Mouse (Mus musculus) duodenum, adult 2 months (tissue): ENCODE measurements around the gene Pafah1b2. TPM values are rescaled to one million over a fixed set of nuclear protein-coding genes. Genes with fewer than 3 reads are reported as not detected.

ENCODE experiments used
- polyA plus RNA-seq: library from polyadenylated mRNA; depleted of rRNA; stranded (reverse); fragments of >200 nt; gene quantifications from 2 replicates; pipeline ENCODE4 v1.2.3, GENCODE M21; 2012; ENCODE audit warnings: low replicate concordance; rRNA removed

Pafah1b2 gene
- 11.5 and 19.1 TPM in 2 replicates for polyA plus RNA-seq

DNA sequence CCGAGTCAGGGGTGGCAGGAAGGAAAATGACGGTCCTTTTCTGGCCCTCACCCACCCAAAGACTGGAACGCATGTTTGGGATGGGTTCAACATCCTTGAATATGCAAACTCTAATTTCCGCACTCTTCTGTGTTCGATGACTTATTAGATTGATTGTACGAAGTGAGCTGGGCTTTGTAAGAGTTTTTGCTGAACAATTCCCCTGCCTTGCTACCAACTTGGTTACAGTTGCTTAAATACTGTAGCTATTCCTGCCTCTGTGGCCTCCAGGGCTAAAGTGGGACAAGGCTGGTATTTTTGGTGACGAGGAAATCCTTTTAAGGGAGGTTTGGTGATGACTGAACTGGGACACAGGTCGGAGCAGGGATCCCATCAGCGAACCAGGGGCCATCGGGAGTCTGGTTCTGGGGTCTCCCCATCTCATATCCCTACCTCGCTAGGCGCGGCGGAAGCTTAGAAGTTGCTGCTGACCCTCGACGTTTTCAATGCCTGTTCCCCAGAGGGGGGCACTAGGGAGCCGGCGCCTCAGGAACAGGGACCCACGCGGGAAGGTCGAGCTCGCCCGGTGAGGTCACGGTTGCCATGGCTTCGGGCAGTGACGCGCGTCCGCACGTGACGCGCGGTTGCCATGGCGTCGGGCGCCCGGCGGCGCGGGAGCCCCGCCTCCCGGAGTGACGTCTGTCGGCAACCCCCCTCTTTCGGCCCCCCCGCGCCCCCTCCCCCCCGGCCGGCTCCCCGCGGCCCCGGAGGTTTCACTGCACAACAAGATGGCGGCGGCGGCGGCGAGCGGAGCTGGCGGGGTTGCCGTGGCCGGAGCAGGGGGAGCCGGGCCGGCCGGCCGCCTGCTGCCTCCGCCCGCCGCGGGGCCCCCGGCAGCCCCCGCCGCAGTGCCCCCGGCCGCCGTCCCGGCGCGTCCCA lies at the start of gene Pafah1b2, which contains the start of gene Sik3:
Gene Pafah1b2 (minus strand): TSS at position 600 of the 918 bp plus-strand sequence.
Gene Sik3 (plus strand): TSS at position 730 of the 918 bp plus-strand sequence.

DNA sequence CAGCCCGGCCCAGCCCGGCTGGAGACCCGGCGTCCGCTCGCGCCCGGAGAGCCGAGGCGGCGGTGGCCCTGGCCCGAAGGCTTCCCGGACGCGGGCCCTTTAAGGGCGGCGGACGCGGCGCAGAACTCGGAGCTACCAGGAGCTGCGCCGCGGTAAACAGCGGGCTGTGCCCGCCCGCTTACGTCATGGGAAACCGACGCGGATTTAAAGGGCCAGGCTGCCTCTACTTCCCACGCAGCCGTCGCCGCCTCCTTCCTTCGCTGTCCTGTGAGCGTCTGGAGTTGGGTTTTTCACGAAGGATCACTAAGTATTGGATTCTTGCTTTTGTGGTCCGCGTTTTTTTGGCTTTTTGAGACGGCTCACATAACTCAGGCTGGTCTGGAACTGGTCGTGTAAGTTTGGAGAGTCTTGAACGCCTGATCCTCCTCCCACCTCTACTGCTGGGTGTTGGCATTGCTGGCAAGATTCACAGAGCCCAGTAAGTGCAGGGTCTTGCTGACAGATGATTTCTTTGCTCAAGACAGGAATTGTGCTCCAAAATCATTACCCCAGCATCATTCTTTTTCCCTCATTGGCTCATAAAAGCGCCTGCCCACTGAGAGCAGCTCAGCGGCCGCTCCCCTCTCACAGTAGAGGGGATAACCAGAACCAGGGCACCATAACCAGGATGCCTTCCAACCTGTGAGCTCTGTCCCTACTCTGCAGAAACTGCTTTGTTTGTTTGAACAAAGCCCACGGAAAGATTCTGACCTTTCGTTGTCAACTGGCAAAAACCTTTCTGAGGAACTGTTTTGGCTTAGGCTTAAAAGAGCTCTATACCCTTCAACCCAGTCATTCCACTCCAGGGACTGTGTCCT lies 57.2 kb downstream of the Pafah1b2 start, which contains the start of gene Sidt2:
Gene Sidt2 (minus strand): TSS at position 152 of the 857 bp plus-strand sequence.

GRCm38 (mm10) chr9:45935628-45936210 lies 76.8 kb downstream of the Pafah1b2 start, which contains the start of gene Tagln:
Gene Tagln, minus strand, starts transcription at chr9:45936058.

Other genes with a start within 250 kb of the Pafah1b2 start
- 7.9 and 16.0 TPM in 2 replicates for gene Cep164, start 184.0 kb downstream of the Pafah1b2 start, polyA plus RNA-seq
- 2.7 and 8.6 TPM in 2 replicates for gene Bace1, start 174.1 kb downstream of the Pafah1b2 start, polyA plus RNA-seq
- 24.1 and 27.1 TPM in 2 replicates for gene Pcsk7, start 106.2 kb downstream of the Pafah1b2 start, polyA plus RNA-seq
- gene Rnf214, start 105.8 kb downstream of the Pafah1b2 start, polyA plus RNA-seq, result 5.5 and 7.7 TPM in 2 replicates
- gene Tagln, start 76.6 kb downstream of the Pafah1b2 start, polyA plus RNA-seq, result 377 and 413 TPM in 2 replicates
- gene Sidt2, start 57.4 kb downstream of the Pafah1b2 start, polyA plus RNA-seq, result 399 and 719 TPM in 2 replicates
- gene Sik3, start 130 bp upstream of the Pafah1b2 start, polyA plus RNA-seq, result 10.6 and 12.4 TPM in 2 replicates
- 2,399 and 15,361 TPM in 2 replicates for gene Apoa1, start 215.9 kb upstream of the Pafah1b2 start, polyA plus RNA-seq
- 677 and 6,693 TPM in 2 replicates for gene Apoc3, start 222.9 kb upstream of the Pafah1b2 start, polyA plus RNA-seq
- gene Apoa4, start 228.0 kb upstream of the Pafah1b2 start, polyA plus RNA-seq, result 2,473 and 8,795 TPM in 2 replicates